Mouse (Mus musculus) CH12.LX (cell line): ENCODE data around the gene Maz. TPM values are rescaled to one million over a fixed set of nuclear protein-coding genes. Genes with fewer than 3 reads are reported as not detected.
A peak's percentile ranks its signal among the peaks of the same experiment; 100 is the strongest.

Experiments
- DNase-seq: peaks from one replicate; pipeline ENCODE4 v3.0.0-alpha.2; 2013; ENCODE audit errors: extremely low read depth
- H3K27ac ChIP-seq: 2 replicates; pipeline ENCODE4 v1.5.1; 2012; ENCODE audit warnings: low read depth, mild to moderate bottlenecking, control low read depth, moderate library complexity; ENCODE audit not compliant: insufficient read depth
- H3K27me3 ChIP-seq: replicated peaks from 2 replicates; pipeline ENCODE3; 2012; ENCODE audit warnings: inconsistent platforms
- H3K36me3 ChIP-seq, 2 experiments: replicated peaks in 1 of 2; 2 replicates each; pipeline versions ENCODE3 to v1.6.1; 2012; ENCODE audit warnings: inconsistent platforms in 1 of 2, low read length in 1 of 2, mild to moderate bottlenecking in 1 of 2, mixed read lengths in 1 of 2, moderate library complexity in 1 of 2; ENCODE audit not compliant: control insufficient read depth in 1 of 2, insufficient read depth in 1 of 2
- H3K4me1 ChIP-seq, 2 experiments: 2 replicates each; pipeline ENCODE4 v1.6.1; 2012; ENCODE audit warnings: inconsistent platforms in 1 of 2, moderate library complexity in 1 of 2; ENCODE audit not compliant: insufficient read depth in 2 of 2, control insufficient read depth in 1 of 2
- H3K4me2 ChIP-seq: 2 replicates; pipeline ENCODE4 v1.6.1; 2012; ENCODE audit warnings: low read depth, mild to moderate bottlenecking, control low read depth; ENCODE audit not compliant: poor library complexity, insufficient read depth, severe bottlenecking
- H3K4me3 ChIP-seq, 3 experiments: fragments of 150-350 bp in 1 of 3; sonication (generic) in 1 of 3; replicated peaks in 1 of 3; 2 replicates each; pipeline versions ENCODE3 to v1.5.1; 2011 to 2012; ENCODE audit warnings: low read depth in 2 of 3, low read length in 2 of 3, mild to moderate bottlenecking in 2 of 3, moderate library complexity in 2 of 3, control low read depth in 1 of 3, improper control_type of control experiment in 1 of 3, inconsistent platforms in 1 of 3, mixed read lengths in 1 of 3; ENCODE audit not compliant: poor library complexity in 1 of 3
- H3K79me2 ChIP-seq: replicated peaks from 2 replicates; pipeline ENCODE4 v1.6.1; 2012; ENCODE audit warnings: mild to moderate bottlenecking, moderate library complexity; ENCODE audit not compliant: control insufficient read depth, poor library complexity, insufficient read depth, severe bottlenecking; ENCODE audit errors: extremely low read depth
- H3K9ac ChIP-seq: 2 replicates; pipeline ENCODE4 v1.6.1; 2012; ENCODE audit warnings: low read depth, mild to moderate bottlenecking, control low read depth, moderate library complexity; ENCODE audit not compliant: insufficient read depth
- H3K9me3 ChIP-seq: replicated peaks from 2 replicates; pipeline ENCODE3; 2012; ENCODE audit warnings: low read length, inconsistent platforms, mixed read lengths
- BHLHE40 ChIP-seq: IDR thresholded peaks from 2 replicates; pipeline ENCODE4 v1.6.1; 2011; ENCODE audit warnings: mild to moderate bottlenecking, low read depth, low read length, improper control_type of control experiment
- CHD1 ChIP-seq: IDR thresholded peaks from 2 replicates; pipeline ENCODE4 v1.6.1; 2012; ENCODE audit warnings: low read depth, low read length, improper control_type of control experiment, inconsistent platforms
- CHD2 ChIP-seq: IDR thresholded peaks from 2 replicates; pipeline ENCODE4 v1.6.1; 2011; ENCODE audit warnings: low read length, improper control_type of control experiment
- CTCF ChIP-seq, 2 experiments: IDR thresholded peaks in 1 of 2; conservative IDR thresholded peaks in 1 of 2; 2 replicates each; pipeline ENCODE4 v1.5.1; 2011 to 2012; ENCODE audit warnings: low read depth in 2 of 2, low read length in 2 of 2, improper control_type of control experiment in 1 of 2, inconsistent platforms in 1 of 2, mild to moderate bottlenecking in 1 of 2, moderate library complexity in 1 of 2
- ELF1 ChIP-seq: IDR thresholded peaks from 2 replicates; pipeline ENCODE4 v1.6.1; 2014; ENCODE audit warnings: low read depth, mild to moderate bottlenecking, inconsistent platforms, low read length, improper control_type of control experiment
- EP300 ChIP-seq: IDR thresholded peaks from 2 replicates; pipeline ENCODE4 v1.6.1; 2011; ENCODE audit warnings: low read length, improper control_type of control experiment
- ETS1 ChIP-seq: conservative IDR thresholded peaks from 2 replicates; pipeline ENCODE4 v1.6.1; 2012; ENCODE audit warnings: low read depth, mild to moderate bottlenecking, inconsistent platforms, low read length, improper control_type of control experiment, moderate library complexity
- HCFC1 ChIP-seq: IDR thresholded peaks from 2 replicates; pipeline ENCODE4 v1.6.1; 2012; ENCODE audit warnings: low read depth, mild to moderate bottlenecking, inconsistent platforms, low read length, improper control_type of control experiment
- IRF4 ChIP-seq: IDR thresholded peaks from 2 replicates; pipeline ENCODE4 v1.6.1; 2014; ENCODE audit warnings: low read depth, mild to moderate bottlenecking, inconsistent platforms, low read length, improper control_type of control experiment
- KAT2A ChIP-seq: IDR thresholded peaks from 2 replicates; pipeline ENCODE4 v1.6.1; 2012; ENCODE audit warnings: low read length, improper control_type of control experiment, inconsistent platforms; ENCODE audit not compliant: insufficient replicate concordance
- MAX ChIP-seq: IDR thresholded peaks from 2 replicates; pipeline ENCODE4 v1.6.1; 2011; ENCODE audit warnings: low read length, improper control_type of control experiment
- MEF2A ChIP-seq: IDR thresholded peaks from 2 replicates; pipeline ENCODE4 v1.6.1; 2014; ENCODE audit warnings: low read depth, mild to moderate bottlenecking, inconsistent platforms, low read length, improper control_type of control experiment, borderline replicate concordance
- MXI1 ChIP-seq: IDR thresholded peaks from 2 replicates; pipeline ENCODE4 v1.6.1; 2011; ENCODE audit warnings: mild to moderate bottlenecking, low read depth, low read length, improper control_type of control experiment
- MYC ChIP-seq: IDR thresholded peaks from 2 replicates; pipeline ENCODE4 v1.6.1; 2011; ENCODE audit warnings: low read depth, mild to moderate bottlenecking, improper control_type of control experiment, low read length
- NRF1 ChIP-seq: IDR thresholded peaks from 2 replicates; pipeline ENCODE4 v1.6.1; 2014; ENCODE audit warnings: low read depth, mild to moderate bottlenecking, inconsistent platforms, low read length, improper control_type of control experiment, moderate library complexity
- PAX5 ChIP-seq: IDR thresholded peaks from 2 replicates; pipeline ENCODE4 v1.6.1; 2012; ENCODE audit warnings: low read length, inconsistent platforms, mixed read lengths
- RAD21 ChIP-seq: IDR thresholded peaks from 2 replicates; pipeline ENCODE4 v1.6.1; 2011; ENCODE audit warnings: low read depth, mild to moderate bottlenecking, low read length, improper control_type of control experiment, moderate library complexity
- SIN3A ChIP-seq: IDR thresholded peaks from 2 replicates; pipeline ENCODE4 v1.6.1; 2012; ENCODE audit warnings: low read length, improper control_type of control experiment, inconsistent platforms
- SMC3 ChIP-seq: IDR thresholded peaks from 2 replicates; pipeline ENCODE4 v1.6.1; 2011; ENCODE audit warnings: low read depth, low read length, improper control_type of control experiment
- TBP ChIP-seq: conservative IDR thresholded peaks from 2 replicates; pipeline ENCODE4 v1.6.1; 2011; ENCODE audit warnings: low read depth, low read length, improper control_type of control experiment
- USF1 ChIP-seq: IDR thresholded peaks from 2 replicates; pipeline ENCODE4 v1.6.1; 2014; ENCODE audit warnings: low read depth, mild to moderate bottlenecking, inconsistent platforms, low read length, improper control_type of control experiment
- ZC3H11A ChIP-seq: IDR thresholded peaks from 2 replicates; pipeline ENCODE4 v1.6.1; 2012; ENCODE audit warnings: low read depth, mild to moderate bottlenecking, inconsistent platforms, low read length, improper control_type of control experiment
- ZKSCAN1 ChIP-seq: IDR thresholded peaks from 2 replicates; pipeline ENCODE4 v1.6.1; 2012; ENCODE audit warnings: low read depth, inconsistent platforms, low read length, improper control_type of control experiment, borderline replicate concordance
- ZMIZ1 ChIP-seq: IDR thresholded peaks from 2 replicates; pipeline ENCODE4 v1.6.1; 2012; ENCODE audit warnings: low read depth, mild to moderate bottlenecking, inconsistent platforms, low read length, improper control_type of control experiment
- ZNF384 ChIP-seq: IDR thresholded peaks from 2 replicates; pipeline ENCODE4 v1.6.1; 2012; ENCODE audit warnings: low read depth, low read length, improper control_type of control experiment, inconsistent platforms
- dilution Hi-C: fragments of 300-500 bp; cut with MboI; formaldehyde crosslinking; loops from 2 replicates; pipeline ENCODE4 v1.14.3; 2020; ENCODE audit warnings: low sequenced_read_pairs; ENCODE audit not compliant: extremely low pct_unique_long_range_greater_than_20kb, extremely low pct_ligation_motif_present
- in situ Hi-C: fragments of 300-500 bp; cut with MboI; formaldehyde crosslinking; loops from 3 replicates; pipeline ENCODE4 v1.14.3; 2019; ENCODE audit warnings: low sequenced_read_pairs, low pct_ligation_motif_present, low pct_unique_long_range_greater_than_20kb, mixed read lengths
- polyA plus RNA-seq: library from polyadenylated mRNA; unstranded; fragments of >175 nt; gene quantifications from 2 replicates; pipeline ENCODE4 v1.2.1, GENCODE M21; 2012; ENCODE audit warnings: low read depth; ENCODE audit not compliant: insufficient read length
- total RNA-seq, 2 experiments: library from RNA; depleted of rRNA; stranded (reverse); fragments of 300-350 nt in 1 of 2; fragments of >200 nt in 1 of 2; gene quantifications; 2 replicates each; pipeline ENCODE4 v1.2.3; 2012 to 2014

The Maz gene
- total and polyA plus RNA-seq, 3 experiments: 87.0 to 219 (median 91.2) TPM

- dilution Hi-C loops (no loop called here), in situ Hi-C loops (loop anchor here (25.0 kb wide), 1 partner anchor 801 kb away; the partner anchor contains the start of genes Gm49388 and Setd1a)
- H3K36me3 ChIP-seq: peaks cover 25 to 91% of the 10 kb centered on the region in 2 experiments
- H3K4me1 ChIP-seq: no peaks in the 10 kb centered on the region
- no peaks in the 10 kb centered on the region for H3K79me2 ChIP-seq
- no peak overlapping the region for H3K9ac ChIP-seq
- no peak overlapping the region for H3K4me3 ChIP-seq
- TF ChIP-seq RAD21 (peak; percentile 12), CHD2 (no peak), CTCF (conservative IDR thresholded peaks at IDR 0.05 in 1 of 2, IDR thresholded peaks at IDR 0.05 in 1 of 2; ENCODE audit: low read depth in 2 of 2, low read length in 2 of 2) (peak in 1 of 2 experiments; percentile 38; a peak in 2 of 4 replicates), IRF4 (no peak), SMC3 (peak; percentile 34), USF1 (no peak)
- H3K4me2 ChIP-seq: no peak overlapping the region
- DNase-seq: no peak
- H3K27ac ChIP-seq: no peak overlapping the region
- H3K27me3 ChIP-seq: no peaks in the 10 kb centered on the region
- H3K9me3 ChIP-seq: no peaks in the 10 kb centered on the region
Measured at GRCm38 (mm10) chr7:126986319-126986718, 40.5 kb downstream of the Maz start.

- in situ Hi-C loops (loop anchor here (5.0 to 25.0 kb wide), 2 partner anchors 38 to 802 kb away; partner anchors contain the start of genes Asphd1, Gm49388 and Setd1a), dilution Hi-C loops (no loop called here)
- H3K4me2 ChIP-seq: no peak overlapping the region
Measured at GRCm38 (mm10) chr7:126984667-126985444, 42.0 kb downstream of the Maz start.

GRCm38 (mm10) chr7:126983113-126983512 is 43.7 kb downstream of the Maz start:
- in situ Hi-C loops (loop anchor here (5.0 to 25.0 kb wide), 2 partner anchors 36 to 804 kb away; partner anchors contain the start of genes Asphd1, Gm49388 and Setd1a), dilution Hi-C loops (no loop called here)
- H3K4me1 ChIP-seq: peaks cover 9 to 18% of the 10 kb centered on the region in 2 experiments
- H3K27ac ChIP-seq: no peak overlapping the region
- no peaks in the 10 kb centered on the region for H3K79me2 ChIP-seq
- no peaks in the 10 kb centered on the region for H3K9me3 ChIP-seq
- no peaks in the 10 kb centered on the region for H3K27me3 ChIP-seq
- H3K36me3 ChIP-seq: peaks cover 37 to 92% of the 10 kb centered on the region in 2 experiments
- no peak overlapping the region for H3K4me2 ChIP-seq
- H3K9ac ChIP-seq: no peak overlapping the region
- H3K4me3 ChIP-seq: no peak overlapping the region
- no peak for DNase-seq
- TF ChIP-seq PAX5: no peak
- no peak for TF ChIP-seq NRF1
- TF ChIP-seq MAX: no peak
- TF ChIP-seq EP300: no peak
- no peak for TF ChIP-seq ELF1
- no peak for TF ChIP-seq ZKSCAN1
- TF ChIP-seq KAT2A: no peak
- TF ChIP-seq RAD21: no peak
- no peak for TF ChIP-seq ZNF384
- no peak for TF ChIP-seq ETS1
- TF ChIP-seq ZMIZ1: no peak
- TF ChIP-seq CHD2: no peak
- no peak for TF ChIP-seq HCFC1
- TF ChIP-seq MXI1: no peak
- no peak for TF ChIP-seq MYC
- TF ChIP-seq CTCF (conservative IDR thresholded peaks at IDR 0.05 in 1 of 2, IDR thresholded peaks at IDR 0.05 in 1 of 2; ENCODE audit: low read depth in 2 of 2, low read length in 2 of 2): no peak
- TF ChIP-seq MEF2A: no peak
- TF ChIP-seq BHLHE40: no peak
- no peak for TF ChIP-seq CHD1

More at GRCm38 (mm10) chr7:126984667-126985444, 42.0 kb downstream of the Maz start:
- TF ChIP-seq MEF2A: no peak
- TF ChIP-seq ZC3H11A: no peak
- no peak for TF ChIP-seq SIN3A
- TF ChIP-seq SMC3: no peak
- TF ChIP-seq TBP: no peak
- no peak overlapping the region for H3K27ac ChIP-seq
- H3K79me2 ChIP-seq: no peaks in the 10 kb centered on the region
- H3K27me3 ChIP-seq: no peaks in the 10 kb centered on the region
- peaks cover under 1 to 3% of the 10 kb centered on the region in 2 experiments; a peak in 3 of 4 replicates for H3K4me1 ChIP-seq
- no peak overlapping the region for H3K4me3 ChIP-seq
- no peak overlapping the region for H3K9ac ChIP-seq
- H3K9me3 ChIP-seq: no peaks in the 10 kb centered on the region
- H3K36me3 ChIP-seq: peaks cover 33 to 92% of the 10 kb centered on the region in 2 experiments
- DNase-seq: no peak
